Mouse (Mus musculus) liver, postnatal 0 days (tissue): ENCODE measurements around the gene Cask. TPM values are rescaled to one million over a fixed set of nuclear protein-coding genes. Genes with fewer than 3 reads are reported as not detected.

Source experiments
- ATAC-seq: fragments of 200-750 bp; cut with Nextera tagmentation; 2 replicates; pipeline ENCODE4 v1.8.0; 2017; ENCODE audit warnings: mild to moderate bottlenecking, moderate library complexity
- DNase-seq: peaks from one replicate; pipeline ENCODE4 v3.0.0-alpha.2; 2016
- H3K27ac ChIP-seq: fragments of 300-500 bp; sonication (generic); 2 replicates; pipeline ENCODE4 v1.5.1; 2014; ENCODE audit warnings: antibody characterized with exemption, moderate library complexity, mild to moderate bottlenecking, low read depth
- H3K27me3 ChIP-seq: fragments of 300-500 bp; sonication (generic); 2 replicates; pipeline ENCODE4 v1.6.1; 2014; ENCODE audit warnings: low read length, control low read depth, mixed read lengths; ENCODE audit not compliant: insufficient read depth
- H3K36me3 ChIP-seq: fragments of 300-500 bp; sonication (generic); replicated peaks from 2 replicates; pipeline ENCODE4 v1.6.1; 2014; ENCODE audit warnings: mild to moderate bottlenecking, control low read depth, low read length, moderate library complexity, mixed read lengths; ENCODE audit not compliant: insufficient read depth
- H3K4me1 ChIP-seq: fragments of 300-500 bp; sonication (generic); 2 replicates; pipeline ENCODE4 v1.6.1; 2014; ENCODE audit warnings: antibody characterized with exemption, mild to moderate bottlenecking, control low read depth; ENCODE audit not compliant: insufficient read depth
- H3K4me2 ChIP-seq: fragments of 300-500 bp; sonication (generic); 2 replicates; pipeline ENCODE4 v1.6.1; 2014; ENCODE audit warnings: low read depth, mild to moderate bottlenecking, low read length, moderate library complexity, mixed read lengths
- H3K4me3 ChIP-seq: fragments of 300-500 bp; sonication (generic); 2 replicates; pipeline ENCODE4 v1.5.1; 2014; ENCODE audit warnings: low read depth, low read length
- H3K9ac ChIP-seq: fragments of 300-500 bp; sonication (generic); replicated peaks from 2 replicates; pipeline ENCODE4 v1.6.1; 2014; ENCODE audit warnings: mild to moderate bottlenecking, moderate library complexity
- H3K9me3 ChIP-seq: fragments of 300-500 bp; sonication (generic); 2 replicates; pipeline ENCODE4 v1.6.1; 2016; ENCODE audit warnings: mild to moderate bottlenecking, control low read depth, low read length, mixed read lengths
- CTCF ChIP-seq: sonication (generic); IDR thresholded peaks from 2 replicates; pipeline ENCODE4 v1.5.1; 2016; ENCODE audit warnings: antibody characterized with exemption, low read depth
- EP300 ChIP-seq: IDR thresholded peaks from 2 replicates; pipeline ENCODE4 v1.6.1; 2016; ENCODE audit warnings: antibody characterized with exemption, low read depth, mild to moderate bottlenecking
- WGBS: fragments of 180-500 bp; shearing (Covaris S2); extraction: QIAGEN DNeasy Blood & Tissue Kit; methylation state at CpG from one replicate; pipeline ENCODE4 v1.1.7; 2014; ENCODE audit not compliant: insufficient replicate concordance; 5-methylcytosine and 5-hydroxymethylcytosine counted together
- polyA plus RNA-seq: library from polyadenylated mRNA; unstranded; fragments of >200 nt; fragmentation: Nextera tagmentation; extraction: Ambion mirVana; gene quantifications from 2 replicates; pipeline ENCODE4 v1.2.1, GENCODE M21; 2015

Cask gene
- polyA plus RNA-seq, 1 experiment from 2014 or later, result 1.9 TPM

DNA sequence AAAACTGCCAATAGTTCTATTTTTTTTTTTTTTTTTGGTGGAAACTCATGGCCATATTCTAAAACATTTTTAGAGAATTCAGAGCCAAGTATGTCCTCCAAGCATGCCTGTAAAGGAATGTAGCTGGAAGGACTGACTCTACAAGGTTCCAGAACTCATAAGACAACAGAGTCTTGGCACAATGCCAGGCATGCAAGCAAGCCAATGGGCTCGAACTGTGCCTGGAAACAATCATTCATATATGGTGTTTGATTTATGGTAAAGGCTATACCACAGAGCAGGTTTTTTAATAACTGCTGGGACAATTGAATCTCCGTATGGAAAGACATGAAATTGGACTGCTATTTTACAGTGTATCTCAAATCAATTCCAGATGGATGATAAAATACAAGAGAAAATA lies 146.1 kb downstream of the Cask start:
- Histone ChIP-seq H3K9me3 (no peaks in the 10 kb centered on the region), H3K36me3 (no peaks in the 10 kb centered on the region), H3K27me3 (no peaks in the 10 kb centered on the region), H3K4me3 (no peak overlapping the region), H3K4me1 (no peaks in the 10 kb centered on the region), H3K4me2 (no peak overlapping the region), H3K9ac (no peak overlapping the region), H3K27ac (no peak overlapping the region)
- no peak for DNase-seq
- TF ChIP-seq EP300, result no peak
- TF ChIP-seq CTCF, result no peak
- no peak for ATAC-seq
- 46% methylated on average over 2 of the region's 2 CpGs for WGBS

DNA sequence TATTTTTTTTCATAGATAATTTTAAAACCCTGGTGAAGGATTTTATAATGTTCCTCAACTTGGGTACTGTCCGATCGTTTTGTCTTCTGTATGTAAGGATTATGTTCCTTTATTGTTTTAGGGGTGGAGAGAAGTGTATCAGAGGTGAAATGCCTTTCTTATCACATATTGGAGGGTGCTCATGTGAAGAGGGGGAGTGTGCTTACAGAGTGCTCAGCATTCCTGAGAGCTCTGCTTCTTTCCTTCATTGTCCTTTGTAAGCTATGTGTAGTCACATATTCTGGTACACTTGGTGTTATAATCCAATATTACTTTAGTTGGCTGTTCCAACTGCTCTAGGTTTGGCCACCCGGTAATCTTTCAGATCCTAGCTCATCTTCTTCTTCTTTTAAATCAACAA lies 150.5 kb downstream of the Cask start:
- Histone ChIP-seq H3K4me1 (no peaks in the 10 kb centered on the region), H3K27ac (no peak overlapping the region), H3K4me3 (no peak overlapping the region), H3K4me2 (no peak overlapping the region), H3K36me3 (no peaks in the 10 kb centered on the region), H3K27me3 (no peaks in the 10 kb centered on the region), H3K9me3 (no peaks in the 10 kb centered on the region), H3K9ac (no peak overlapping the region)
- TF ChIP-seq EP300 (no peak), CTCF (no peak)
- WGBS, result 65% methylated on average over 3 of the region's 3 CpGs
- DNase-seq (no peak), ATAC-seq (no peak)

DNA sequence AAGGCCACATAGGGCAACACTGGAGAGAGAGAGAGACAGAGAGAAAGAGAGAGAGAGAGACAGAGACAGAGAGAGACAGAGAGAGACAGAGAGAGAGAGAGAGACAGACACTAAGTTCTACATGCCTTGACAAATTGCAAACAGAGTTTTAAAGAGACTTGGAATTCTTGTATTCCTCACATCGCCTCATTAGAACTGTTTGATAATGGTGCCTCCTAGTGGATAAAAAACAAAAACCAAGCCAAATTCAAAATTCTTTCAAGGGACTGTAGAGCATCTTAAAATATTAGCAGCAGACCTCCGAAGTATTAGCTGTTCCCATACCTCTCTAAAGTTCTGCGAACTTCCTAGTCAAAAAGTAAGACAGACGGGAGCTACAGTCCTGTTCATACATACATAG lies 159.3 kb downstream of the Cask start:
- TF ChIP-seq CTCF (peak; percentile 33), EP300 (no peak)
- Histone ChIP-seq H3K4me1 (no peaks in the 10 kb centered on the region), H3K4me2 (no peak overlapping the region), H3K27ac (no peak overlapping the region), H3K4me3 (no peak overlapping the region), H3K36me3 (no peaks in the 10 kb centered on the region), H3K9me3 (no peaks in the 10 kb centered on the region), H3K9ac (no peak overlapping the region), H3K27me3 (no peaks in the 10 kb centered on the region)
- 73% methylated on average over 4 of the region's 4 CpGs for WGBS
- no peak for DNase-seq
- no peak for ATAC-seq

DNA sequence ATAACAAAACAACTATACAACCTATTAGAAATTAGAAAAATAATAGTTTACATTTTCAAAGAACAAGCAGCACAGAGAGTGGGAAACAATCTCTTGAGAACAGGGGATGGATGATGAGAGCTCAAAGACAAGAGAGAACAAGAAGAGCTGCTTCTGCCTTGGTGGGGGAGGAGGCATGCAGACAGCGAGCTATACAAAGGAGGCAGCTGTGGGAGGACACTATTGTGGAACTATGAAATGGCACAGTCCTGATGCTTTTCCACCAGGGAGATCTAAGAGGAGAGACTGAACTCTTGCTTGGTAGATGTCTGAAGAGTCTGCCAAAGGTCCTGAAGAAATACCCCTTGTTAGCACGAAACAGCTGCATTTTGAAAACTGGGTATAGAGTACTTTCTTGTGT lies 162.8 kb downstream of the Cask start:
- Histone ChIP-seq H3K4me2 (no peak overlapping the region), H3K36me3 (no peaks in the 10 kb centered on the region), H3K9ac (no peak overlapping the region), H3K4me1 (no peaks in the 10 kb centered on the region), H3K27me3 (no peaks in the 10 kb centered on the region), H3K4me3 (no peak overlapping the region), H3K27ac (no peak overlapping the region), H3K9me3 (no peaks in the 10 kb centered on the region)
- DNase-seq (no peak), ATAC-seq (no peak)
- WGBS, result 73% methylated on average over 2 of the region's 2 CpGs
- TF ChIP-seq CTCF (no peak), EP300 (no peak)

DNA sequence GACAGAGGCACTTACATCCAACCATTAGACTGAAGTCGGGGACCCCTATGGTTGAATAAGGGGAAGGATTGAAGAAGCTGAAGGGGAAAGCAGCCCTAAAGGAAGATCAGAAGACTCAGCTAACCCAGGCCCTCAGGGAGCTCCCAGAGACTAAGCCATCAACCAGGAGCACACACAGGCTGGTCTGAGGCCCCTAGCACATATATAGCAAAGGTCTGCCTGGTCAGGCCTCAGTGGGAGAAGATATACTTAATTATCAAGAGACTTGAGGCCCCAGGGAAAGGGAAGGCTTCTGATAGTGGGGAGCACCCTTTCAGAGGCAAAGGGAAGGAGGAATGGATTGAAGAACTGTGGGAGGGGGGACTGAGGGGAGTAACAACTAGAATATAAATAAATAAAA lies 164.6 kb downstream of the Cask start:
- no peaks in the 10 kb centered on the region for H3K27me3 ChIP-seq
- H3K4me1 ChIP-seq, result no peaks in the 10 kb centered on the region
- H3K27ac ChIP-seq, result no peak overlapping the region
- H3K4me2 ChIP-seq, result no peak overlapping the region
- TF ChIP-seq CTCF (no peak), EP300 (no peak)
- DNase-seq (no peak), ATAC-seq (no peak)
- H3K36me3 ChIP-seq, result no peaks in the 10 kb centered on the region
- H3K4me3 ChIP-seq, result no peak overlapping the region
- H3K9me3 ChIP-seq, result no peaks in the 10 kb centered on the region
- 76% methylated on average over 1 of the region's 1 CpGs for WGBS
- H3K9ac ChIP-seq, result no peak overlapping the region

DNA sequence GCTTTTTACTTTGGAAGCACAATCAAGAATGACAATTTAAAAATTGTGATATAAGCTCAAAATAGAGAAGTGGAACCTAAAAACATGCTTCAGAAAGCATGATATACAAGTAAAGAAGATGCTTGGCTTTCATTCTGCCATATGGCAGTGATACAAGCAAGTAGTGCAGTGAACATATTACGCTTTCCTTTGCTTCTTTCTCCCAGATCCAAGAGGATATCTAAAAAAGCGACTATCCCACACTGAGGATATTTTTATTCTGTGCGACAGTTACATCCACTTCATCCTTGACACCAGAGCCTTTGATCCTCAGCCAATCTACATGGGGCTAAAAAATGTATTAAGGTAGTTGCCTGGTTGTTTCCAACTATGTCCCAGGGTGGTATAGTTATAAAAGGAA lies 169.4 kb downstream of the Cask start:
- Histone ChIP-seq H3K4me3 (no peak overlapping the region), H3K9ac (no peak overlapping the region), H3K27me3 (no peaks in the 10 kb centered on the region), H3K9me3 (no peaks in the 10 kb centered on the region), H3K4me2 (no peak overlapping the region), H3K4me1 (no peaks in the 10 kb centered on the region), H3K36me3 (no peaks in the 10 kb centered on the region), H3K27ac (no peak overlapping the region)
- DNase-seq (no peak), ATAC-seq (no peak)
- TF ChIP-seq EP300 (no peak), CTCF (no peak)
- 74% methylated on average over 3 of the region's 3 CpGs for WGBS

DNA sequence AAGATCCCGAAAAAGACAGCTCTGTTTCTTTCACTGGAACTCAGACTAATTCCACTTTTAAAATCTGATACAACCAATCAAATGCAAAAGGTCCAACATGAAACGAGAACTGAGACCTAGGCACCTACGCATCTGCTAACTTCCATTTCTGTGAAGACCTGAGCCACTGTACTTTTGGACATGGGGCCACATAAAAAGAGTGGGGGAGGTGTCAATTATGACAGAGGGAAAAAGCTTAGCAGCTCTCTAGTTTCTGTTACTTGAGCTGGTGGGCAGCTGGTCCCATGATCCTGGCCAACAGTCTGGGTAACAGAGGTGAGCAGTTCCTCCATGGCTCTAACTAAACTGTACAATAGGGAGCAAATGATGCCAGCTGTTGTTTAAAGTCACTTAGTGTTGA lies 178.2 kb downstream of the Cask start:
- DNase-seq (no peak), ATAC-seq (no peak)
- TF ChIP-seq EP300 (no peak), CTCF (no peak)

More for the DNA sequence above, 178.2 kb downstream of the Cask start:
- H3K36me3 ChIP-seq, result no peaks in the 10 kb centered on the region
- no peak overlapping the region for H3K27ac ChIP-seq
- WGBS, result 70% methylated on average over 3 of the region's 3 CpGs
- H3K9me3 ChIP-seq, result no peaks in the 10 kb centered on the region
- no peak overlapping the region for H3K4me2 ChIP-seq
- H3K4me1 ChIP-seq, result no peaks in the 10 kb centered on the region
- H3K9ac ChIP-seq, result no peak overlapping the region
- H3K4me3 ChIP-seq, result no peak overlapping the region
- H3K27me3 ChIP-seq, result no peaks in the 10 kb centered on the region
